Mouse (Mus musculus) left cerebral cortex, adult 8-10 months (tissue): ENCODE measurements around the gene Fkbp3. TPM values are rescaled to one million over a fixed set of nuclear protein-coding genes. Genes with fewer than 3 reads are reported as not detected.
"Not testable (repeated sequence)": the region's sequence is repeated elsewhere in the genome, so short reads cannot be mapped to it uniquely, and the experiment has no call there.

Experiments
- DNase-seq, 2 experiments: peaks; one replicate each; pipeline ENCODE4 v3.0.0; 2022; ENCODE audit warnings: low spot score in 2 of 2
- total RNA-seq, 4 experiments: library from RNA; stranded (reverse); gene quantifications; 2 replicates each; pipeline ENCODE4 v1.2.4; 2022

Fkbp3 gene
- total RNA-seq, result 100 to 1,000 TPM; 164 to 197 (median 165) TPM

GRCm38 (mm10) chr12:65073611-65074178, at the start of gene Fkbp3:
Gene Fkbp3, minus strand, starts transcription at chr12:65074007.
- peak; percentile 94 to 96 for DNase-seq

- DNase-seq, result no peak
These were observed 45.6 kb upstream of the Fkbp3 start for GRCm38 (mm10) chr12:65119451-65119850.

DNA sequence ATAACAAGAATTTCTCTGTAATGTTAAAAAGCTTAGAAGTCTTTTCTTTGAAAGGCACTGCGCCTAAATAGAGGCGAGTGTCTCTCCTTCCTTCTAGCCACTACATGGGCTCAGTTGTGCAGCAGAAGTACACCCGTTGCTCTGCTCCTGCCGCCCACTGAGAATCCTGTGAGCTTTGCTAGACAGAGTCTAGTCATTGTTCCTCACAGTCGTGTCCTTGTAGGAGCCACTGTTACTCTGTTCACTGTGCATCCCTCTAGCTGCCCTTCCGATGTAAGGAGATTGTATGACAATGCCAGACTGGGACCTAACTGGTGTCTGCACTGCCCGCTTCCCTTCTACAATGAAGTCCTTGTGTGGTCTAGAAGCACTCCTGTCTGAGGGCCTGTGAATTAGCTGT, 45.2 kb upstream of the Fkbp3 start:
- DNase-seq, result no peak

DNA sequence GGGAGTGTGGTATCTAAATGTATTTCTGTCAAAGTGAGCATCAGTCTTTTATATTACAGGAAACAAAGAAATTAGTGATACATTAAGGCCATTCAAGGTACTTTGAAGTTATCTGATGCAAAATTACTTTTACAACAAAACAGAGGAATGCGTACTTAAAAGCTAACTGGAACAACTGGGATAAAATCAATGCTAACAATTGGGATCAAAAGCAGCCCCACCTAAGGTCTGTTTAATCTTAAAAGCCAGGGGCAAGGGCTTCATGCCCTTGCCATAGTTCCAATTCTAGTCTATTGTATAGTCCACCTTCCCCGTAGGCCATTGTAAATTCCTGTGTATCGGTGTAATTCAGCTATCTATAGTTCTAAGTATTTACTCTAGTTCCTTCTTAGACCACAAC, 41.2 kb upstream of the Fkbp3 start:
- not testable (repeated sequence) for DNase-seq

- no peak for DNase-seq
These were observed 40.1 kb upstream of the Fkbp3 start for GRCm38 (mm10) chr12:65113925-65114324.

- DNase-seq, result peak in 1 of 2 experiments; percentile 35
These were observed 39.0 kb upstream of the Fkbp3 start for GRCm38 (mm10) chr12:65112811-65113210.

- no peak for DNase-seq
These were observed 37.7 kb upstream of the Fkbp3 start for GRCm38 (mm10) chr12:65111503-65111902.

DNA sequence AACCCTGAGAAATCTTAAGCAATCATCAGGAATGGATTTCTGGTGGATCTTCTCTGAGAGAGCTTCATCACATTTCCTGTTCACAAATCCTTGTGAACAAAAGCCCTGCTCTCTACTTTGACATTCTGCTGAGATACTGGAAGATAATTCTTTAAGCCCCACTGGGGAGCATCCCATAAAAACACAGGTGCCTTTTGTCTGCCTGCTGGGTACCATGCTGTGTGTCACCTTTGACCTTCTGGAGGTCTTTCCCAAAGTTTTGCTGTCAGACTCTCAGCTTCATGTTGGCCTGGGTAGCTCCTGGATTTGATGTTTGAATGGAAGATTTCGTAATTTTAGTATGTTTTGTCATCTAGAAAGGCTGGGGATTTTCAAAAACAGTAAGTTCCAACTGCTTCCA, 34.9 kb upstream of the Fkbp3 start:
- no peak for DNase-seq

DNA sequence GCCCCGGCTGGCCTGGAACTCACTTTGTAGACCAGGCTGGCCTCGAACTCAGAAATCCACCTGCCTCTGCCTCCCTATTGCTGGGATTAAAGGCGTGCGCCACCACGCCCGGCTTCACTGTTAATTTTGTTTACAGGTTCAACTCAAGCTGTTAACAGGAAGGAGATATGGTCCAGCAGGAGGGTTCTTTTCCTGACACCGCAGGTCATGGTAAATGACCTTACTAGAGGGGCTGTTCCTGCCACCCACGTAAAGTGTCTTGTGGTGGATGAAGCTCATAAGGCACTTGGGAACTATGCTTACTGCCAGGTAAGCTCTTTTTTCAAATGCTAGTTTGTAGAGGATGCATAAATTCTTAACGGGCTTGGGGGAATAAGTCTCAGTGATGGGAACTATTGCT, 3.1 kb upstream of the Fkbp3 start:
- DNase-seq, result no peak

DNA sequence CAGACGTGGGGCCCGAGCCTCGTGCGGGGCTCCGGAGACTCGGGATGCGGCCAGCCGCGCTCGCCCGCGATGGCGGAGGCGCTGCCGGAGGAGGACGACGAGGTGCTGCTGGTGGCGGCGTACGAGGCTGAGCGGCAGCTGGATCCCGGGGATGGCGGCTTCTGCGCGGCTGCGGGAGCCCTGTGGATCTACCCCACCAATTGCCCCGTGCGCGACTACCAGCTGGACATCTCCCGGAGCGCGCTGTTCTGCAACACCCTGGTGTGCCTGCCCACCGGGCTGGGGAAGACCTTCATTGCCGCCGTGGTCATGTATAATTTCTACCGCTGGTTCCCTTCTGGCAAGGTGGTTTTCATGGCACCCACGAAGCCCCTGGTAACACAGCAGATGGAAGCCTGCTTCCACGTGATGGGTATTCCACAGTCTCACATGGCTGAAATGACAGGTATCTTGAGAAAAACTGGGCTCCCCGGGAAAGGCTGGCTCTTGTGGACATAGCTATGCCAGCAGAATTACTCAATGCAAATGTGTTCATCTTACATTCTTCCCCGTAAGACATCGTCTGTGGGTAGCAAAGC, 2.0 kb upstream of the Fkbp3 start:
- DNase-seq, result peak in 1 of 2 experiments; percentile 30

DNA sequence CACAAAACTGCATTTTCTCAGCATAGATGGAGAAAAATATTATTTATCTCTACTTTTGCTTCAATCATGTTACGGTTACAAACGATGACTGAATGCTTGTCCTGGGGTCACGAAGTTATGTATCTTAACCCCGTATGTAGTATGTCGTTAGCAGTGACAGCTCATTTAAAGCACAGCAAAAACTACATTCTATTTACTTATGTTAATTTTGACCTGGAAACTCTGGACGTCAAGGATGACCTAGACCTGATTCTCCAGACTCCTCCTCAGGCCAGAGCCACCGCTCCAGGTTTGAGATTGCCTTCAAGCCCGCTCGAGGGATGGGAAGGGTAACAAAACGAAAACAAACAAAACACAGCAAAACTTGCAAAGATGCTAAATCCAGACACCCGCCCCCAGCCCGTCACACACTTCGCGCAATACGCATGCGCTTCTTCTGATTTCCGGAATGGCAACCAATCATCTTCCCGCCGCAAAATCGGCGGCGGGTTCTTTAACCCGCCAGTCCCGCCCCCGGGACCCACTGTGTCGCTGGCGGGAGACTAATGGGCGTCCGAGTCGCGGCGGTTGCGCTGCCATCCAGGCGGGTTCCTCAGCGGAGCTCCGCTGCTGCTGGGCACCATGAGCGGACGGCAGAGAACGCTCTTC, 1.4 kb upstream of the Fkbp3 start, which contains the start of gene Fancm:
TSS of gene Fancm (plus strand) at position 519 of the 648 bp plus-strand sequence.
- DNase-seq, result peak; percentile 78 to 88

- DNase-seq, result no peak
These were observed 844 bp upstream of the Fkbp3 start for GRCm38 (mm10) chr12:65074651-65075050.

DNA sequence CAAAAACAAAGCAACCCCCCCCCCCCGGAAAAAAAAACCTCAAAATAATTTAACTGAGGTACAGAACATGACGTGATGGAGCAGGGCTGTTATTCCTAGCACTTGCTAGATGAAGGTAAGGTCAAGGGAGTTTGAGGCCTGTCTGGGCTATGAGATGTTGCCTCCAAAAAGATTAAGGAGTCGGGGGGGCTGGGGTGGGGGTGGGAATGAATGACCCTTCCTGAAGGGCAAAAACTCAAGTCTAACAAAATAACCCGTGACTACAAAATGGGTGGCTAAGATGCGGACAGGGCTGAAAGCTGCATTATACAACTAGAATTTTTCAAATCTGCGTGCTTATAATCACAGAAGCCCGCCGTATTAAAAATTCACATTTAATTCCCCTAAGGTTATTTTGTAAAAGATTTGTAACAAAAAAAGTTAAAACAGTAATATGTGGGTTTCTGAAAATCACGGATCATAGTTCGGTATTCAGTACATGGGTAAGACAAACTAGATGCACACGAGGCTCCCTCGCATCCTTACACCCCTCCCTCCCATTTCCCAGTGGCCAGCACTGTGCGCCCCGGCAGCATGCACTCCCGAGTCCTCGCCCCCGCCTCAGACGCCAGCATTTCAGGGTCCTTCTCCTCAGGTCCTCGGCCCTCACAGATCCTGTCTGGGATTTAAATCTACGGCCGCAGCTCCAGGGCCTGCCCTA, 746 bp downstream of the Fkbp3 start:
- DNase-seq, result no peak

DNA sequence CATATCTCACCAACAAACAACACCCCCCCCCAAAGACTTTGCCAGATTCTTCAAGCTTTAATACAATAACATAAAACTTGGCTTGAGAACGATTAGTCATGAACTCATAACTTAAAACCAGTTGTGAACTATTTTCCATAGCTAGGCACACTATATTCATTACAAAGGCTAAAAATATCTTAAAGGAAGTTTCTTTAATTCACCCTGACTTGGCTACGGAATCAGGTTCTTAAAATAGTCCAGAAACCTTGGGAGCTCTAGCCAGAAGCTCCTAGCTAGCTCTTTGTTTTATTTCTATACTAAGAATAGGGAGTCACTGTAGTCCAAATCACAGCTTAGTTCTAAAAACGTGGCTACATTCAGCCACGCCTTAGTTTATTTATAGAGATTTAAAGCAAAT, 5.4 kb downstream of the Fkbp3 start:
- no peak for DNase-seq

- DNase-seq, result no peak
These were observed 7.6 kb downstream of the Fkbp3 start for GRCm38 (mm10) chr12:65066234-65066633.

- DNase-seq, result no peak
These were observed 8.6 kb downstream of the Fkbp3 start for GRCm38 (mm10) chr12:65065241-65065640.

GRCm38 (mm10) chr12:65061082-65061481, 12.7 kb downstream of the Fkbp3 start:
- DNase-seq, result no peak

- no peak for DNase-seq
These were observed 15.6 kb downstream of the Fkbp3 start for GRCm38 (mm10) chr12:65058203-65058602.

DNA sequence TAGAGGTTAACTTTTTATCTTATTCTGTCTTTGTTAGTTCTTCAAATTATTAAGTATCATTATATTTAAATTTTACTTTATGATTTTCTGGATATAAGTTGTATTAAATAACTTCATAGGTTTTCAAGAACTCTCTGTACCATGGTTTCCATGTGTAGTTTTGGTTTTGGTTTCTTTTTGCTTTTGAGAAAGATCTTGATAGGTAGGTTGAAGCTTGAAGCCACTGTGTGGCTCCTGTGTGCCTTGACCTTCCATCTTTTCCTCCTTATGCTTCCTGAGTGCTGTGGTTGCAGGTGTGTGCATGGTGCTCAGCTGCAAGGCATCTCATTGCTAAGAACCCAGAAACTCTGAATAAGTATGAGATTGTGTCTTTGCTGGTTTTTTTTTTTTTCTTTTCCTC, 25.0 kb downstream of the Fkbp3 start:
- no peak for DNase-seq

- no peak for DNase-seq
These were observed 36.3 kb downstream of the Fkbp3 start for GRCm38 (mm10) chr12:65037546-65037937.

DNA sequence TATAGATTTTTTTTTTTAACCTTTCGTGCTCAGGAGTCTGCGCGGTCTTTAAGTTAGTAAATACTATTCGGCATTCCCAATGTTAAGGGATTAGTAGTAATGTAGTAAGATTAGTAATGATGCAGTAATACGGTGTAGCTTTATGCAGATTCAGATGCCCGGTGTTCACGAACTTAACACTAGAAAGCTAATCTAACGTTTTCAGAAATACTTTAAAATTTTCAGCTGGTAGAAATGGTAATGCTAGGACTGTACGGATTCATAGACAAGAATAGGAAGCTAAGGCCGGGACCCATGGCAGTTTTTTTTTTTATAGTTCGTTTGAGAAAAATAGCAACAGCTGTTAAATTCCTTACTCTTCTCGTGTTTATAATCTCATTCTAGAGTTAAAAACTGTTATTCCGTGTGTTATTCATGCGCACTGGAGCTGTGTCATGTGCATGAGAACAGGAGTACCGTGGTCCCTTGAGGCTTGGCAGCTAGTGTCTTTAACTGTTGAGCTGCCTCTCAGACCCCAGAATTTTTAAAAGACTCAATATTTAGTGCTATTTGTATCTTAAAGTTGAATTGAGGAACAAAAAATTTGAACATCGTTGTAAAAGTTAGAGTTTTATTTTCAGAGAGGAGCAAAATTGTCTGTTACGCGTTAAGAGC, 36.8 kb downstream of the Fkbp3 start:
- DNase-seq, result no peak
